Mouse (Mus musculus) lung, embryonic 16.5 days (tissue): ENCODE results near the gene Ston1. TPM values are rescaled to one million over a fixed set of nuclear protein-coding genes. Genes with fewer than 3 reads are reported as not detected.

Source experiments
- ATAC-seq: fragments of 200-750 bp; cut with Nextera tagmentation; 2 replicates; pipeline ENCODE4 v1.8.0; 2017; ENCODE audit warnings: low read depth, mild to moderate bottlenecking, moderate library complexity
- H3K27ac ChIP-seq: fragments of 300-500 bp; sonication (generic); 2 replicates; pipeline ENCODE4 v1.5.1; 2014; ENCODE audit warnings: mild to moderate bottlenecking, control low read depth, low read length
- H3K27me3 ChIP-seq: fragments of 300-500 bp; sonication (generic); 2 replicates; pipeline ENCODE4 v1.6.1; 2014; ENCODE audit warnings: low read depth, low read length, mixed read lengths; ENCODE audit not compliant: control insufficient read depth, insufficient read depth
- H3K36me3 ChIP-seq: fragments of 300-500 bp; sonication (generic); 2 replicates; pipeline ENCODE4 v1.6.1; 2014; ENCODE audit warnings: low read length; ENCODE audit not compliant: control insufficient read depth, insufficient read depth
- H3K4me1 ChIP-seq: fragments of 300-500 bp; sonication (generic); replicated peaks from 2 replicates; pipeline ENCODE4 v1.6.1; 2014; ENCODE audit warnings: low read length, mixed read lengths; ENCODE audit not compliant: control insufficient read depth, insufficient read depth
- H3K4me2 ChIP-seq: fragments of 300-500 bp; sonication (generic); 2 replicates; pipeline ENCODE4 v1.6.1; 2014; ENCODE audit warnings: low read depth, low read length, control low read depth
- H3K4me3 ChIP-seq: fragments of 300-500 bp; sonication (generic); 2 replicates; pipeline ENCODE4 v1.5.1; 2014; ENCODE audit warnings: mild to moderate bottlenecking, low read length, control low read depth
- H3K9ac ChIP-seq: fragments of 300-500 bp; sonication (generic); 2 replicates; pipeline ENCODE4 v1.6.1; 2014; ENCODE audit warnings: low read length, control low read depth
- H3K9me3 ChIP-seq: fragments of 300-500 bp; sonication (generic); 2 replicates; pipeline ENCODE4 v1.6.1; 2016; ENCODE audit warnings: low read length; ENCODE audit not compliant: control insufficient read depth
- WGBS: fragments of 180-500 bp; shearing (Covaris S2); extraction: QIAGEN DNeasy Blood & Tissue Kit; methylation state at CpG from one replicate; pipeline ENCODE4 v1.1.7; 2014; 5-methylcytosine and 5-hydroxymethylcytosine counted together
- polyA plus RNA-seq: library from polyadenylated mRNA; unstranded; fragments of >200 nt; fragmentation: Nextera tagmentation; extraction: Ambion mirVana; gene quantifications from 2 replicates; pipeline ENCODE4 v1.2.1, GENCODE M21; 2015

The Ston1 gene
- polyA plus RNA-seq, 1 experiment from 2014 or later: 7.0 TPM

- ATAC-seq: peak; percentile 60; the same call in 1 of the 2 replicates
- Histone ChIP-seq H3K27me3 (no peaks in the 10 kb centered on the region), H3K27ac (no peak overlapping the region), H3K4me2 (no peak overlapping the region), H3K9me3 (no peaks in the 10 kb centered on the region), H3K9ac (no peak overlapping the region), H3K4me3 (no peak overlapping the region), H3K36me3 (no peaks in the 10 kb centered on the region), H3K4me1 (peaks cover 9% of the 10 kb centered on the region)
- 50% methylated on average over 8 of the region's 8 CpGs for WGBS
These were observed 108.8 kb downstream of the Ston1 start for GRCm38 (mm10) chr17:88706231-88706649.

Other genes with a start within 250 kb of the Ston1 start
- gene Foxn2, start 157.0 kb upstream of the Ston1 start, polyA plus RNA-seq: 21.5 and 21.8 TPM in 2 replicates
- 23.1 and 24.7 TPM in 2 replicates for gene Ppp1r21, start 67.6 kb upstream of the Ston1 start, polyA plus RNA-seq
- 0.28 and 0.49 TPM in 2 replicates for gene Gtf2a1l, start 71.0 kb downstream of the Ston1 start, polyA plus RNA-seq
- gene Lhcgr, start 194.3 kb downstream of the Ston1 start, polyA plus RNA-seq: 0.38 TPM in 1 of 2 replicates, not detected in the other